Mouse (Mus musculus): ENCODE data around the gene Cables2. TPM values are rescaled to one million over a fixed set of nuclear protein-coding genes. Genes with fewer than 3 reads are reported as not detected.
"Not testable (repeated sequence)": the region's sequence is repeated elsewhere in the genome, so short reads cannot be mapped to it uniquely, and the experiment has no call there.

Cables2 gene
- polyA plus RNA-seq, 1 experiment from 2014 or later = 1.7 TPM

DNA sequence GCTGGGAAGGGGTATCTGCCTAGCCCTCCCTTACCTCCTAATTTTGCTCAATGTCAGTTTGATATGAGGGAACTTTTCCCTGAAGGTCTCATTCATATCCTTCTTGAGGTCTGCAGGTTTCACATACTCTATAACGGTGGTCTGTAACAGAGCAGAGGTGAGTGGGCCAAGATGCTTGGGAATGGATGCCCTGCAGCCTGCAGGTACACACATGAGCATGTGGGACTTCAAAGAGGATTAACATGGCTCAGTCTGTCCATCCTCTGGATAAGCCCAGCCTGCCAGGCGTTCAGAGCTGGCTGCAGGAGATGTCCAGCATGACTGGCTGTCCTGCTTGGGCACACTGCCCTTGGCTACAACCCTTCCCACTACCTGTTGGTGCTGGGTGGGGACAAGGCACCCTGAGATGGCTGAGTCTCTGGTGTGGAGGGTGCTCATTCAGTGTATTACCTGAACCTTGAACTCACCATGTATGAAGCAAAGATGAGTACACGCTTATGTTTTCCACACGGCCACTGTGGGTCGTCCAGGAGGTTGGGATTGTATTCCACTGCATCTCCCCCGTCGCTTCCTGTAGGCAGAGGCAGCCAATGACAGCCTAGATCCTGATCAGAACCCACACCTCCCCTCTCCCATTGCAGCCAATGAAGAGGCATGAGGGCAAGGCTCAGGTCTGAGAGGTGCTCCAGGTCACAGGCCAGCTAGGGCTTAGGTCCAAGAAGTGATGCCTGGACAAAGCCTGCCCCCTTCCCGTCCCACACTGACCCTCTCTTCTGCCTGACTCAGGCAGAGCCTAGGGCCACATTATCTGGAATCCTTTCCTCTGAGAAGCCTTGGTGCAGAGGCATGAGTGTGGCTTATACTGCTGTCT, 12.5 kb downstream of the Cables2 start:
- Histone ChIP-seq H3K9me3 (replicated peaks; ENCODE audit: control insufficient read depth, low read length) (no peaks in the 10 kb centered on the region), H3K4me1 (ENCODE audit: control insufficient read depth, low read depth, low read length) (peaks cover 16% of the 10 kb centered on the region), H3K27ac (ENCODE audit: low read length) (no peak overlapping the region), H3K4me3 (ENCODE audit: low read depth, low read length) (no peak overlapping the region), H3K36me3 (ENCODE audit: control insufficient read depth, insufficient read depth) (peaks cover 9% of the 10 kb centered on the region), H3K4me2 (ENCODE audit: low read depth, low read length) (no peak overlapping the region), H3K27me3 (ENCODE audit: control insufficient read depth, insufficient read depth, low read depth, low read length) (no peaks in the 10 kb centered on the region), H3K9ac (ENCODE audit: low read depth, low read length) (no peak overlapping the region)
- 53% methylated on average over 8 of the region's 8 CpGs for WGBS (ENCODE audit: insufficient replicate concordance)
- ATAC-seq (ENCODE audit: low read depth) = no peak

DNA sequence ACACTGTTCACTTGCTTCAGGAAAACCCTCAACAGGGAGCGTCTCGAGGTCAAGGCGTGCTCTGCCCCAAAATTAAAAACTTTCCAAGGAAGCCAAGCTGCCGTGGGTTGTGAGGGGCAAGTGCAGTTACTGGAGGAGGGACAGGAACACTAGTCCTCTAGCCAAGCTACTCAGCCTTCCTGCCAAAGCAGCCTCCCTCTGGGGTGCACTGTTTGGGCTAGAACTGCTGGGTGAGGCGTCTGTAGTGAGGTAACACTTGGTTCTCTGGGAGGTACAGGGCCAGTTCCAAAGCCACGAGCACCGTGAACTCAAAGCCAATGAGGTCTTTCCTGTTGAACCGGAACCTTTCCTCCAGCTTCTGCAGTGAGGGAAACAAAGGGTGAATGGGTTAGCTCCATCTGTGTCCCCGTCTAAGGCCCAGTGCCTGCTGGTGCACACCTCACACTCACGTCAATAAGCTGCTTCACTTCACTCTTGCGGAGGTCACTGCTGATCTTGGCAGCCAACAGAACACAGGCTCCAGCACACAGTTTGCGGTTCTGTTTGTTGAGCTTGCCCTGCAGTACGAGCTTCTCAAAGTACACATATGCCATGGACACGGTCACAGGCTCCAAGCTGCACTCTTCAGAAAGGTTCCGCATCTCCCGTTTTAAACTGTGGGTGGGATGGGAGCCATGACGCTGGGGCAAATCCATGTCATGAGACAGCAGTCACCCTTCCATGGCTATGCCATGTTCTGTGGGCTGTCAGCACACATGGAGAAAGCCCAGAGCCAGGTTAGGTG, 13.3 kb downstream of the Cables2 start:
- H3K9ac ChIP-seq (ENCODE audit: low read depth, low read length); H3K36me3 ChIP-seq (ENCODE audit: control insufficient read depth, insufficient read depth); H3K4me2 ChIP-seq (ENCODE audit: low read depth, low read length); H3K27ac ChIP-seq (ENCODE audit: low read length); H3K27me3 ChIP-seq (ENCODE audit: control insufficient read depth, insufficient read depth, low read depth, low read length); H3K4me3 ChIP-seq (ENCODE audit: low read depth, low read length); ATAC-seq (ENCODE audit: low read depth); H3K9me3 ChIP-seq (replicated peaks; ENCODE audit: control insufficient read depth, low read length): not testable (repeated sequence)
- H3K4me1 ChIP-seq (ENCODE audit: control insufficient read depth, low read depth, low read length) = peaks cover 18% of the 10 kb centered on the region
- WGBS (ENCODE audit: insufficient replicate concordance) = 61% methylated on average over 17 of the region's 17 CpGs

DNA sequence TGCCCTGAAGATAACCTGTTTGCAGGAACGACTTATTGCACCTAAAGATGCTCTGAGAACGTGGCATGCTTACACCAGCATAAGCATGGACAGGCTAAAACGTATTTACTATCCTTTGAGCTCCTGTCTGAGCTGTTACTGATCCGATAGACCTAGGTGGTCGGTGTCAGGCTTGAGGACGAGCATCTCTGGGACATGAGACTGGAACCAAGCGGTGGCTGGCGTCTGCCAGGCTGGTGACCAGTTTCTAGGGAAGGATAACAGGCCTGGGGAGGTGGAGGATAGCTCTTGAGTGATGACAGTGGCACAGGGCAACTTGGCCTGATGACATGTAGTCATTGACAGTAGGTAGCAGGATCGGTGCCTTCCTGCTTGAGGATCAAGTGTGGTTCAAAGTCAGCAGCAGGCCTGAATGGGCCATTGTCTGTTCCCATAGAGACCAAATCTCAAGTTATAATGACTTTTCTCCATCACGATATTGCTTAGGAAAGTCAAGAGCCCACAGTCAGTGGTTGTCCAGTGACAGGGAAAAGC, 14.3 kb downstream of the Cables2 start:
- H3K4me2 ChIP-seq (ENCODE audit: low read depth, low read length); H3K9ac ChIP-seq (ENCODE audit: low read depth, low read length); H3K27me3 ChIP-seq (ENCODE audit: control insufficient read depth, insufficient read depth, low read depth, low read length); H3K27ac ChIP-seq (ENCODE audit: low read length); ATAC-seq (ENCODE audit: low read depth); H3K9me3 ChIP-seq (replicated peaks; ENCODE audit: control insufficient read depth, low read length); H3K4me3 ChIP-seq (ENCODE audit: low read depth, low read length); H3K36me3 ChIP-seq (ENCODE audit: control insufficient read depth, insufficient read depth): not testable (repeated sequence)
- peaks cover 18% of the 10 kb centered on the region for H3K4me1 ChIP-seq (ENCODE audit: control insufficient read depth, low read depth, low read length)
- WGBS (ENCODE audit: insufficient replicate concordance) = 68% methylated on average over 10 of the region's 10 CpGs

DNA sequence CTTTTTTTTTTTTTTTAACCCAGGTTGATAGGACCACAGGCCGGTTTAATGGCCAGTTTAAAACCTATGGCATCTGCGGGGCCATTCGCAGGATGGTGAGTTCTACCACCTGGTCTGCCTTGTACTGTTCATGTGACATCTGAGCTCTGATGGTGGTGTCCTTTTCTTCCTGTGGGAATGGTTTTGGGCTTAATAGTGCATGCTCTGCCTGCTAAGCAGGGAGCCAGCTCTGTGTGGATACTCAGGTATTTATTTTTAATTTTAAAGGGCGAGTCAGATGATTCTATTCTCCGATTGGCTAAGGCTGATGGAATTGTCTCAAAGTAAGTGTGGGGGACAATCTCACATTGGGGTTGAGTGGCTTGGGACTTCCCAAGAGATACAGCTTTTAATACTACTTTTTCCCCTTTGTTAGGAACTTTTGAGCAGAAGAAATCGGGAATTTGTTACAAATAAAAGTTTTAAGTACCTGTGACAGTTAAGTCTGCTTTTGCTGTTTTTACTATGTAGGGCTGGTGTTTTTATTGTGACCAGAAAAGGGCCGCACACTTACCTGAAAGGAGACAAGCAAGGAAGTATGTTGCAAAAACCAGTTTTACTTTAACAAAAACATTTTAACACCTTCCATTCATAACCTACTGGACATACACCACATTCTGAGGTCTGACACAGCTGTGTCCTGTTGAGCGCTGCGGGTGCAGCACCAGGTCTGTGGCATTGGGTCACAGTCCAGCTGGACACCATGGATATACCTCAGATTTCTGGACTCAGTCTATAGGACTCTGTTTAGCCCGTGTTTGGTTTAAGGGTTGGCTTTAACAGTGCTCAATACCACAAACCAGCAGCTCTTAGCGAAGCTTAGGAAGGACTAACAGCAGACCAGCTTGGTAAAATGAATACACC, 15.1 kb downstream of the Cables2 start:
- H3K4me2 ChIP-seq (ENCODE audit: low read depth, low read length) = peak overlapping the region; percentile 97
- no peak overlapping the region for H3K27ac ChIP-seq (ENCODE audit: low read length)
- peak overlapping the region; percentile 75 for H3K9ac ChIP-seq (ENCODE audit: low read depth, low read length)
- H3K4me1 ChIP-seq (ENCODE audit: control insufficient read depth, low read depth, low read length) = peaks cover 18% of the 10 kb centered on the region
- peak overlapping the region; percentile 77 for H3K4me3 ChIP-seq (ENCODE audit: low read depth, low read length)
- 39% methylated on average over 11 of the region's 11 CpGs for WGBS (ENCODE audit: insufficient replicate concordance)
- ATAC-seq (ENCODE audit: low read depth) = no peak
- H3K9me3 ChIP-seq (replicated peaks; ENCODE audit: control insufficient read depth, low read length) = no peaks in the 10 kb centered on the region
- H3K36me3 ChIP-seq (ENCODE audit: control insufficient read depth, insufficient read depth) = peaks cover 6% of the 10 kb centered on the region; the same call in 1 of the 2 replicates
- no peaks in the 10 kb centered on the region for H3K27me3 ChIP-seq (ENCODE audit: control insufficient read depth, insufficient read depth, low read depth, low read length)

DNA sequence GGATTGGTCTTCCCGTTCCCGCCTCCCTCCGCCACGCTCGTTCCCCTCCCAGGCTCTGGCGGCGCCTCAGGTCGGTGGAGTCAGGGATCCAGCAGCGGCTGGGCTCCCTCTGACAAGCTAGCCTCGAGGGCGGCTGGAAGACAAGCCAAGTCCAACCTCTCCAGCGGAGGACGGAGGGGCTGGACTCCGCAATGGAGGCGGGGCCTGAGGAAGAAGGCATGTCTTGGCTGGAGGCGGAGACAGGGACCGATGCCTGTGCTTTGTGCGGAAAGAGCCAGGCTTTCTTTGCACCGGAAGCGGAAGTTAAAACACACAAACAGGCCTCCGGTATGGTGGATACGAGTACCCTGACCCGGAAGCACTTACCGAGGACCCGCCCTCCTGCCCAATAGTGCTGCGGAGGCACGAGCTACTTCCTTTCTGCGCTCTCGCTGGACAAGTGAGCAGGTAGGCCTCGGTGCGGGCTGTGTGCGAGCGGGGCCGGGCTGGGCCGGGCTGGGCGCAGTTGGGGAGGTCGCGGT, 16.2 kb downstream of the Cables2 start, which contains the start of gene Rps21:
TSS of gene Rps21 (plus strand) at position 377 of the 521 bp plus-strand sequence.
- H3K9ac ChIP-seq (ENCODE audit: low read depth, low read length) = peak within 1 kb of the TSS; percentile 75
- H3K4me3 ChIP-seq (ENCODE audit: low read depth, low read length) = peak within 1 kb of the TSS; percentile 77
- H3K36me3 ChIP-seq (ENCODE audit: control insufficient read depth, insufficient read depth) = peaks cover 6% of the 10 kb centered on the region; the same call in 1 of the 2 replicates
- no peaks in the 10 kb centered on the region for H3K9me3 ChIP-seq (replicated peaks; ENCODE audit: control insufficient read depth, low read length)
- H3K27ac ChIP-seq (ENCODE audit: low read length) = peak within 1 kb of the TSS; percentile 57
- H3K4me2 ChIP-seq (ENCODE audit: low read depth, low read length) = peak within 1 kb of the TSS; percentile 97
- peak; percentile 96 for ATAC-seq (ENCODE audit: low read depth)
- H3K4me1 ChIP-seq (ENCODE audit: control insufficient read depth, low read depth, low read length) = peaks cover 18% of the 10 kb centered on the region
- no peaks in the 10 kb centered on the region for H3K27me3 ChIP-seq (ENCODE audit: control insufficient read depth, insufficient read depth, low read depth, low read length)
- 0% methylated on average over 38 of the region's 38 CpGs for WGBS (ENCODE audit: insufficient replicate concordance)

DNA sequence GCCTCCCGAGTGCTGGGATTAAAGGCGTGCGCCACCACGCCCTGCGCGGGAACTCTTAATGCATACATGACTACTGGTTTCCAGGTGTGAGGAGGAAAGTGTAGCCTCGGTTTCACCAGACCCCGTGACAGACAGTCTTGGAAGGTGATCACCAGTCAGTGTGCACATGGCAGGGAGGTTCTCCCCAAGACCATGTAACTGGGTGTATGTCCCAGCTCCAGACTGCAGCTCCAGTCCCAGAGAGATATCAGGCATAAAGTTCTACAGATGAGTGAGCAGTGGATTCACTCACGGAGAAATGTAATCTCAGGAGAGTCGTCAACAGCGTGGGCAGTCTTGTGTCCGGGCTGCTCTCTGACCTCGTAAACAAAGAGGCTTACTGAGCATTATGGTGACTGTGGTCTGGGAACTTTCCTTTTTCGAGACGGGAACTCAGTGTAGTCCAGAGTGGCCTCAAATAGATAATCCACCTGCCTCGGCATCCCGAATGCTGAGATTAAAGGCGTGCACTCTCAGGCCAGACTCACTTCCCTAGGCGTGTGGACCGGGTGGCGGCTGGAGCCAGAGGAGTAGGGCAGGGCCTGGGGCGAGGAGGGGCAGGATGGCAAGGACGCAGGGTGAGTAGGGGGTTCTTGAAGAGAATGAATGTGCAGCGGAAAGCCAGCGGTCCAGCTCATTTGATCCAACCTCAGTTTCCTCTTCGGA, 16.8 kb downstream of the Cables2 start:
- no peaks in the 10 kb centered on the region for H3K27me3 ChIP-seq (ENCODE audit: control insufficient read depth, insufficient read depth, low read depth, low read length)
- no peaks in the 10 kb centered on the region for H3K9me3 ChIP-seq (replicated peaks; ENCODE audit: control insufficient read depth, low read length)
- peak overlapping the region; percentile 60 for H3K9ac ChIP-seq (ENCODE audit: low read depth, low read length)
- peaks cover 6% of the 10 kb centered on the region; the same call in 1 of the 2 replicates for H3K36me3 ChIP-seq (ENCODE audit: control insufficient read depth, insufficient read depth)
- peak overlapping the region; percentile 97 for H3K4me2 ChIP-seq (ENCODE audit: low read depth, low read length)
- 17% methylated on average over 26 of the region's 26 CpGs for WGBS (ENCODE audit: insufficient replicate concordance)
- peak; percentile 14 for ATAC-seq (ENCODE audit: low read depth)
- peak overlapping the region; percentile 57 for H3K27ac ChIP-seq (ENCODE audit: low read length)
- H3K4me1 ChIP-seq (ENCODE audit: control insufficient read depth, low read depth, low read length) = peaks cover 18% of the 10 kb centered on the region
- H3K4me3 ChIP-seq (ENCODE audit: low read depth, low read length) = peak overlapping the region; percentile 77

DNA sequence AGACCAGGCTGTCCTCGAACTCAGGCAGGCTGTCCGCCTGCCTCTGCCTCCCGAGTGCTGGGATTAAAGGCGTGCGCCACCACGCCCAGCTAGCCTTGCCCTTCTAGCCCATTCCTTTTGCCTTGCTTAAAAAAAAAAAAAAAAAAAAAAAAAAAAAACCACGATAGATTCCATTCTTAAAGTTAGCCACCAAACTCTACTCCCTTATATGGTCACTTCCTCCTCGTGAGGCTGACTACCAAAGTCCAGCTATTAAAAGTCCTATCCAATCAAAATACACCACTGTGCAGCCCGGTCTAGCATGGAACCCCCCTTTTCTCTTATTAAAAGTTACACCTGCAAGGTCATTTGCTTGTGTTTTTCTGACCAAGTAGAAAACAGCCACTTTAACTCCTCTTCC, 17.6 kb downstream of the Cables2 start:
- H3K27me3 ChIP-seq (ENCODE audit: control insufficient read depth, insufficient read depth, low read depth, low read length) = no peaks in the 10 kb centered on the region
- no peak overlapping the region for H3K4me3 ChIP-seq (ENCODE audit: low read depth, low read length)
- peaks cover 1% of the 10 kb centered on the region; the same call in 1 of the 2 replicates for H3K36me3 ChIP-seq (ENCODE audit: control insufficient read depth, insufficient read depth)
- no peaks in the 10 kb centered on the region for H3K9me3 ChIP-seq (replicated peaks; ENCODE audit: control insufficient read depth, low read length)
- no peak overlapping the region for H3K9ac ChIP-seq (ENCODE audit: low read depth, low read length)
- peak overlapping the region; percentile 57 for H3K27ac ChIP-seq (ENCODE audit: low read length)
- H3K4me1 ChIP-seq (ENCODE audit: control insufficient read depth, low read depth, low read length) = peaks cover 21% of the 10 kb centered on the region
- WGBS (ENCODE audit: insufficient replicate concordance) = 55% methylated on average over 9 of the region's 9 CpGs
- ATAC-seq (ENCODE audit: low read depth) = no peak
- peak overlapping the region; percentile 97; the same call in 1 of the 2 replicates for H3K4me2 ChIP-seq (ENCODE audit: low read depth, low read length)
